Mouse (Mus musculus) spleen, adult 2 months (tissue): ENCODE measurements around the gene Dnaja3. TPM values are rescaled to one million over a fixed set of nuclear protein-coding genes. Genes with fewer than 3 reads are reported as not detected.
"Not testable (repeated sequence)": the region's sequence is repeated elsewhere in the genome, so short reads cannot be mapped to it uniquely, and the experiment has no call there.

Source experiments
- DNase-seq, 2 experiments: peaks; one replicate each; pipeline versions ENCODE4 v3.0.0 to v3.0.0-alpha.2; 2012 to 2021; ENCODE audit warnings: low spot score in 2 of 2, low read depth in 1 of 2
- H3K27ac ChIP-seq: fragments of 200-500 bp; 2 replicates; pipeline ENCODE4 v1.5.1; 2012; ENCODE audit warnings: low read length, inconsistent platforms; ENCODE audit not compliant: insufficient read depth
- H3K27me3 ChIP-seq: fragments of 200-500 bp; 2 replicates; pipeline ENCODE4 v1.6.1; 2012; ENCODE audit warnings: mild to moderate bottlenecking, moderate library complexity, low read length, inconsistent platforms; ENCODE audit not compliant: control insufficient read depth, insufficient read depth
- H3K36me3 ChIP-seq: fragments of 200-500 bp; 2 replicates; pipeline ENCODE4 v1.6.1; 2012; ENCODE audit warnings: mild to moderate bottlenecking, low read length, inconsistent platforms; ENCODE audit not compliant: control insufficient read depth, insufficient read depth
- H3K4me1 ChIP-seq: fragments of 200-500 bp; 2 replicates; pipeline ENCODE4 v1.6.1; 2011; ENCODE audit warnings: inconsistent platforms; ENCODE audit not compliant: control insufficient read depth, insufficient read depth, insufficient read length
- H3K4me3 ChIP-seq: fragments of 200-500 bp; 2 replicates; pipeline ENCODE4 v1.5.1; 2011; ENCODE audit warnings: mild to moderate bottlenecking, inconsistent platforms; ENCODE audit not compliant: insufficient read depth, insufficient read length; ENCODE audit errors: extremely low read depth
- CTCF ChIP-seq: fragments of 200-500 bp; IDR thresholded peaks from 2 replicates; pipeline ENCODE4 v1.5.1; 2011; ENCODE audit warnings: mild to moderate bottlenecking, inconsistent platforms; ENCODE audit not compliant: insufficient read depth, insufficient read length, insufficient replicate concordance; ENCODE audit errors: extremely low read depth
- POLR2A ChIP-seq: fragments of 200-500 bp; IDR thresholded peaks from 2 replicates; pipeline ENCODE4 v1.6.1; 2011; ENCODE audit warnings: low read depth, low read length, inconsistent platforms
- WGBS: fragments of 180-500 bp; shearing (Covaris S2); methylation state at CpG from one replicate; pipeline ENCODE4 v1.1.7; 2018; 5-methylcytosine and 5-hydroxymethylcytosine counted together
- polyA plus RNA-seq: library from polyadenylated mRNA; depleted of rRNA; stranded (reverse); fragments of >200 nt; gene quantifications from 2 replicates; pipeline ENCODE4 v1.2.3, GENCODE M21; 2012

Dnaja3 gene
- polyA plus RNA-seq, 1 experiment, result 11.0 TPM

DNA sequence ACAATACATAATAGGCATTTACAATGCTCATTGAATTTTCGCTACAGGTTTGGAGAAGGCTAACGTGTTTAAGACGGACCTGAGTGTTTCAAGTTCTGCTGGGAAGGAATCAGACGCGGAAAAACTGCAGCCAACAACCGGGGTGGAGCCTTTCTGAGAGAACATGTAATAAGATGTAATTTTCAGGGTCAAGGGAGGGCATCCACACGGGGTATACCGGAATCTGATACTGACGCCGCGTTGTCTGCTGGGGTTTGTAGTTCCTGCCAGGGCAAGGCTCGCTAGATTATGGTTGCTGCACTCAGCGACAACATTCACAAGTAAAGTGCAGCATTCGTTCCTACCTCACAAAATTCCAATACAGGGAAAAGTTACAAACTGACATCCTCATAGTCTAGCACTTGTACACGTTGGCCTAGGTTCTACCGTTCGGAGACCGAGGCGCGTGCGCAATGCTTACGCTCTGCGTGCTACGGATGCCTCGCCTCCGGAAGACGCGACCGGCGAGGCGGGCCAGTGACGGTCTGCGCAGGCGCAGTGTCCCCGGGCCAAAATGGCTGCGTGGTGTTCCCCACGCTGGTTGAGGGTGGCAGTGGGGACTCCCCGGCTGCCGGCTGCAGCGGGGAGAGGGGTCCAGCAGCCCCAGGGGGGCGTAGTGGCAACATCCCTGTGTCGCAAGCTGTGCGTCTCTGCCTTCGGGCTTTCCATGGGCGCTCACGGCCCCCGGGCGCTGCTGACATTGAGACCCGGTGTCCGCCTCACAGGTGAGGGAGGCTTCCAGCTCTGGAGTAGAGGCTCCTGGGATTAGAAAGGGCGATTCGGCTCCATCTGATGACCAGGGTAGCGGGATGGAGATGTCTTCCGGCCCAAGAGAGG lies 44.0 kb downstream of the Dnaja3 start:
- under 1% methylated on average over 54 of the region's 54 CpGs for WGBS
- TF ChIP-seq POLR2A (peak; percentile 82), CTCF (no peak)
- H3K4me1 ChIP-seq, result peaks cover 2% of the 10 kb centered on the region; the same call in 1 of the 2 replicates
- peaks cover 3% of the 10 kb centered on the region for H3K36me3 ChIP-seq
- H3K4me3 ChIP-seq, result peak overlapping the region; percentile 87
- DNase-seq, result peak; percentile 87 to 96
- H3K27me3 ChIP-seq, result no peaks in the 10 kb centered on the region
- peak overlapping the region; percentile 75 for H3K27ac ChIP-seq

DNA sequence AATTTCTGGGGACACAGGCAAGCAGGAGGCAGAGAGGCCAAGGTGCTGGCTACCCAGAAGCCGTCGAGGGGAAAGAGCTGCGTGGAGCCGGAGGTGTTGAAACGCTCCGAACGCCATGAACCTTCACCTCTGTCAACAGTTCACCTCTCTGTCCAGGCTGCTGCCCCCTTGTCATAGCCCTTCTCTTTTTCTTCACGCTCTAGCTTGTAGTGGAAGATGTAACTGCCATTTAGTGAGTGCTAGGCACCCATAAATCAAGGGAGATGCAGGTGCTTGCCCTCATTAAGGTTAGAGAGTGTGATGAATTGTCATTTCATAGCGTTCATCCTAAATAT lies 44.6 kb downstream of the Dnaja3 start:
- Histone ChIP-seq H3K36me3 (peaks cover 3% of the 10 kb centered on the region), H3K27ac (peak overlapping the region; percentile 48; the same call in 1 of the 2 replicates), H3K4me1 (peaks cover 2% of the 10 kb centered on the region; the same call in 1 of the 2 replicates), H3K27me3 (no peaks in the 10 kb centered on the region), H3K4me3 (peak overlapping the region; percentile 87)
- under 1% methylated on average over 9 of the region's 9 CpGs for WGBS
- no peak for DNase-seq
- no peak for TF ChIP-seq POLR2A
- TF ChIP-seq CTCF, result no peak

DNA sequence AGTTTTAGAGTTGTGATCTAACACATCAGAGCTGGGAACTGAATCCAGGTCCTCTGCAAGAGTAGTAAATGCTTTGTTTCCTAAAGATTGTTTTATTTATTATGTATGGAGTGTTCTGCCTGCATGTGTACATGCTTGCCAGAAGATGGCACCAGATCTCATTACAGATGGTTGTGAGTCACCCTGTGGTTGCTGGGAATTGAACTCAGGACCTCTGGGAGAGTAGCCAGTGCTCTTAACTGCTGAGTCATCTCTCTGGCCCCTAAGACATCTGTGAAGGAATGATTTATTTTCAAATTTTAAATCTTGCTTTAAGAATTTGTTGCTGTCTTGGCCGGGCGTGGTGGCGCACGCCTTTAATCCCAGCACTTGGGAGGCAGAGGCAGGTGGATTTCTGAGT lies 49.6 kb downstream of the Dnaja3 start:
- not testable (repeated sequence) for H3K4me3 ChIP-seq, H3K4me1 ChIP-seq, H3K27me3 ChIP-seq, DNase-seq, H3K27ac ChIP-seq
- WGBS, result 97% methylated on average over 4 of the region's 4 CpGs
- H3K36me3 ChIP-seq, result peaks cover 16% of the 10 kb centered on the region

GRCm38 (mm10) chr16:4701211-4701610 lies 61.4 kb downstream of the Dnaja3 start:
- H3K27me3 ChIP-seq, result no peaks in the 10 kb centered on the region
- no peaks in the 10 kb centered on the region for H3K4me1 ChIP-seq
- 95% methylated on average over 3 of the region's 3 CpGs for WGBS
- no peak for TF ChIP-seq POLR2A
- TF ChIP-seq CTCF, result no peak
- H3K27ac ChIP-seq, result no peak overlapping the region
- H3K36me3 ChIP-seq, result peaks cover 53% of the 10 kb centered on the region
- DNase-seq, result no peak
- no peak overlapping the region for H3K4me3 ChIP-seq

DNA sequence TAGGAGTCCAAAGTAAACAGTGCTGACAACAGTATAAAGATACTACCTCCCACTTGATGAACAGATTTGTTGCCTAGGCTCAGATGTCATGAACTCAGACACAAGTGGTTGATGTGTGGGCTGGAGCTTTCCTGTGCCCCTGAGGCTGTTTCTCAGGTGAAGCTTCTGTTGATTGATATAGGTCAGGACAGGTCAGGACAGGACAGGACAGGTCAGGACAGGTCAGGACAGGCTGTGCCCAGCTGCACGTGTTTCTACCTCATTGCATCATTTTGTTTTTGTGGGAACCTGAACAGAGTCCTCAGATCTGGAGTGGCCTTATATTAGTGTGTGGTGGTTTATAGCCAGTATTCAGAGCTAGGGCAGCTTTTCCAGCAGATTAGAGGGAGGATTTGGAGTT lies 62.9 kb downstream of the Dnaja3 start:
- no peaks in the 10 kb centered on the region for H3K4me1 ChIP-seq
- DNase-seq, result no peak
- H3K4me3 ChIP-seq, result no peak overlapping the region
- 82% methylated on average over 1 of the region's 1 CpGs for WGBS
- H3K36me3 ChIP-seq, result peaks cover 58% of the 10 kb centered on the region
- TF ChIP-seq POLR2A (no peak), CTCF (no peak)
- no peaks in the 10 kb centered on the region for H3K27me3 ChIP-seq
- H3K27ac ChIP-seq, result no peak overlapping the region

DNA sequence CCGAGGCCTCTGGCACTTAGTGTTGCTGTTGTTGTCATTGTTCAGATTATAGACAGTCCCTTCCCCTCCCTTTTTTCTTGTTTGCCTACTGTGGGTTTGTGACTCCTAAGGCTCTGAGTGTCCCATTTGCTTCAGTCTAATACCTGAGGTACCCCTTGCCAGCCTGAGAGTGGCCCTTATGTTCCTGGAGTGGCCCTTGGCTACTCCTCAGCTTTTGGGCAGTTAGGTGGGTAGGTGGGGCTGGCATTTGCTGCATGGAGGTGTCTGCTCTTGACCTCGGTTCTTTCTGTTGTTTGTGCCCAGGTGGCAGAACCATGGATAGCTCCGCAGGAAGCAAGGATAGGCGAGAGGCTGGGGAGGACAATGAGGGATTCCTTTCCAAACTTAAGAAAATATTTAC lies 65.8 kb downstream of the Dnaja3 start:
- TF ChIP-seq POLR2A (no peak), CTCF (no peak)
- no peak for DNase-seq
- no peaks in the 10 kb centered on the region for H3K4me1 ChIP-seq
- H3K27me3 ChIP-seq, result no peaks in the 10 kb centered on the region
- H3K36me3 ChIP-seq, result peaks cover 50% of the 10 kb centered on the region
- 86% methylated on average over 4 of the region's 4 CpGs for WGBS
- H3K27ac ChIP-seq, result no peak overlapping the region
- no peak overlapping the region for H3K4me3 ChIP-seq

DNA sequence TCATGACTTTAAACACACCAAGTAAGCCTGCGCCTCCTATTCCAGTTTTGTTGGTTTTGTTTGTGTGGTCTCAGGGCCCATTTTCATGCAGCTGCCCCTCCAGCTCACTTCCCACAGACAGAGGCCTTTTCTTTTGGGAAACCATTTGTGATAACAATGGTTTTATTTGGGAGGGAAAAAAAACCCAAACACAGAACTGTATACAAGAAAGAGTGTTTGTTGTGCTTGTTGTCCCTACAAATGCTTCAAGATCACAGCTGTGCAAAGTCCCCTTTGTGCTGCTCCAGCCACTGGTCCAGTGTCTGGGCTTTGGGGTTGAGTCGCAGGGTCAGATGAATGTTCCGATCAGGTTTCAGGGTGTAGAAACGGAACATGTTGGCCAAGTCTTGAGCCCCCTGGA lies 71.4 kb downstream of the Dnaja3 start:
- Histone ChIP-seq H3K4me1 (no peaks in the 10 kb centered on the region), H3K27ac (no peak overlapping the region), H3K27me3 (no peaks in the 10 kb centered on the region), H3K4me3 (no peak overlapping the region), H3K36me3 (peaks cover 20% of the 10 kb centered on the region)
- WGBS, result 98% methylated on average over 4 of the region's 4 CpGs
- TF ChIP-seq CTCF, result no peak
- no peak for TF ChIP-seq POLR2A
- no peak for DNase-seq
